Mouse (Mus musculus) lung, postnatal 10 days (tissue): ENCODE data around the gene Nubp2.
A peak's percentile ranks its signal among the peaks of the same experiment; 100 is the strongest.

ENCODE experiments used
- DNase-seq: peaks from one replicate; pipeline ENCODE4 v3.0.0; 2021

Gene Nubp2

DNA sequence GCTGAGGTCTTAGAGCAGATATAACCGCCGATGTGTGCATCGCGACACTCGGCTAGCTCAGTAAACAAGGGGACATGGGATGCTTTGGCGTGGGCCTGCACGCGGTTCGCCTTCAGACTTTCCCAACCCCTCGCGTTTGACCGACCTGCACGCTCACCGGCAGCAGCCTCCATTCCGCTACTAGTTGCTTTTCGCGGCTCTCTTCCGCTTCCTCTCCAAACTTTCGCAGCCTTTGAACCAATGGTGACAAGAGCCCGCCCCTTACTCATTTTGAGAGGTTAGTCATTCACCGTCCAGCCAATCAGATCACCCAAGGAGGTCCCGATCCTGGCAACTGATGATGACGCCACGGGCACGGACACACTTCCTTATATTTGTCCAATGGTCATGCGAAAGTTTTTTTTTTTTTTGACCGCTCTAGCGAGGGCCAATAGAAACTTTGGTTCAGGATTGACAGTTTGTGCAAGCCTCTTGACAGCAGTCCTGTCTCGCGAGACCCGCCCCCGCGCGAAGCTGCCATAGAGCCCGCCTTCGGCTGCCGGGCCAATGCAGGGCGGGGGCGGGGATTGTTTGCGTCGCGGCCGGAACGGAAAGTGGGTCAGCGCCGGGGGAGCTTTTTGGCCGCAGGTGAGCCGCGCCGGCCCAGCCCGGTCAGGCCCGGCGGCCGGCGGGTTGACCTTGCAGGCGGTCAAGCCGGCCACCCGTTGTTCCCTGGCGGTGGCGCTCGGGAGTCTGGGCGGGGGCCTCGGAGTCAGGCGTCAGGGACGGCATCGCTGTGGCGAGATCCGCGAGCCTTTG is at the start of gene Nubp2, which contains the start of gene Spsb3:
Nubp2 (minus strand) TSS at position 216 of the 798 bp plus-strand sequence.
Spsb3 (plus strand) TSS at position 510 of the 798 bp plus-strand sequence.
- peak; percentile 99 for DNase-seq

DNA sequence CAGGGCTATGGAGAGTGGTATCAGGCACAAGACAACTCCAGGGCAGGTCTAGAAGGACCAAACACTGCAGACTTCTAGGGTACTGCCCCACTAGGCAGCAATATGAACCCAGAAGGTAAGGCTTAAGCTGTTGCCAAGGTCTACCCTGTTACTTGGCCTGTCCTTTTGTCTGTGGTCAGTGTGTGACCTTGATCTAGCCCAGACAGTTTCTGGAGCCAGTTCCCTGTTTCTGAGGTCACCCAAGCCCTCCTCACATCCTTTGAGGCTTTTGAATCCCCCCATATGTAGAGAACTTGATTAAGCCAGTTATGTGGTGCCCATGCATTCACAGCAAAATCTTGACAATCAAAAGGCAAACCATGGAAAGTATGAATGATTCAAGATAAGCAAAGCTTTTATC is 49.5 kb upstream of the Nubp2 start:
- no peak for DNase-seq

DNA sequence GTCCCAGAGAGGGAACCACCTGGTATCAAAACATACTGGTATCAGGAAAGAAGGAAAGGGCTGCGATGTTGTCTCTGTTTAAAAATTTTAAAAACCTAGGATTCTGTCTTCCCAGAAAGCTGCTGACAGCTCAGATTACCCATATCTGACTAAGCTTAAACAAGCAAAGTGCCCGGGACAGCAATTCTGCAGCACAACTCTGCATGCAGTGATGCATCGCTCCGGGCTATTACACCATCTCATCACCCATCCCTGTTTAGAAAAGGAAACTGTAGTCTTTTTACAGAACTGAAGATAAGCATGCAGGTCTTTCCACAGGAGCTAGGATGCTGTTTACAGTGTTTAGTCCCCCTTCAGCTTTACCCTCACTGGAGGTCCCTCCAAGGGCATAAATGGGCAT is 48.8 kb upstream of the Nubp2 start:
- DNase-seq = no peak

DNA sequence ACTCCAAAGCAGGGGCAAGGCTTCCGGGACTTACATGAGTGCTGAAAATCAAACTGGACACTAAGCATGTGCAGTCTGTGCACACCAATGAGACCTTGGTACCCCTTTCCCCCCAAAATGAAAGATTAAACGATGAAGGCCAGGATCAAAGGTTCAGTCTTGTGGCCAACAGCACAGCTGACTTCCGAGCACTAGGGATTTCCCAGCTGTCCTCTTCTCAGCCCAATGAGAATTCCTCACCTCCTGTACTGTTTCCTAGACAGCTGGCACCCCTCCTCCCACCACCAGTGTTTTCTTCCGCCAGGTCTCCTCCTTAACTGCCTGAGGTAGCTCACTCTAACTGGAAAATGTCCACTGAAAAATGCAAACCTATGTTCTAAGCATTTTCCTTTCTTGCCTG is 47.0 kb upstream of the Nubp2 start:
- no peak for DNase-seq

DNA sequence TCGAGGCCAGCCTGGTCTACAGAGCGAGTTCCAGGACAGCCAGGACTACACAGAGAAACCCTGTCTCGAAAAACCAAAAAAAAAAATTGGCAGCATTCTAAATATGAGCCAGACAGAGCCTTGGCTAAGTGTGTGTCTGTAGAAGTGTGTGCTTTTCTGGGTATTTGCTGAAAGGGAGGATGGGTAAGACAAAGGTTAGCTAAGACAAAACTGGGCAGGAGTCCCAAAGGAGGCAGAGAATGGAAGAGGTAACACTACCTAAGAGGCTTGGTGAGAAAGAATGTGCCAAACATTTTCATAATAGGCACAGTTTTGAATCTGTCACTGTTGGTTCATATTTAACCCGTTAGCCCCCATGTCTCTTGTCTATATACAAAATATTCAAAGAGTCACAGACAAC is 46.3 kb upstream of the Nubp2 start:
- no peak for DNase-seq

DNA sequence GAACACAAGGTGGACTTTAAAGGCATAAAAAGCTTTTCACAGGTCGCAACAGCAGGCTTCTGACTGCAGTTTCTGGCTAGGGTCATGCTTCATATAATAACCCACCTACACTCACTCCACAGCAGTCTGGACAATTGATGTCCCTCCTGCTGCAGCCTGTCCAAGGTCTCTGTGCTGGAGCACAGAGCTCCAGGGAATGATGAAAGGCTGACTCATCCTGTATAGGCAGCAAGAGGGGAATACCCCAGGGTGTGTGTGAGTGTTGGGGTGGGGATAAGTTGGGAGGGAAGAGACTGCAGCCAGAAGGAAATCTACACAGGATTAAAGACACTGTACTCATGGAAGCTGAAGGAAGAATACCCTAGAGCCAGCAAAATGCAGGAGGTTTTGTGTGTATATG is 43.4 kb upstream of the Nubp2 start:
- DNase-seq = no peak

DNA sequence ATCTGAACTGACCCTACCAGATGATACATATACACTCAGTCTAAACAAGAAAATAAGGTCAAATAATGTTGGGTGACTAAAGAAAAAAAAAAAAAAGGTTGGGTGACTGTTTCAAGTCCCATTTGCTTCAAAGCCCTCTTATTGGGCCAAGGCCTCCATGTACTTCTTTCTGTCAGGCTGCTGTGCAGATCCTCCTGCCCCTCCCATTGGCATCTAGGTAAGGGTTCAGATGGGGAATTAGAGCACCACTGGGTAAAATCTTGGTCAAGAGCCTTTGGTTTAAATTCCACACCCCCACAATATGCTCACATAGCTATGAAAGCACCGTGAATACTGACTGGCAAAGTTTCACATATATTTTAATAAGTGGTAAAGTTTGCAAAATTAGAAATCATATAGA is 37.1 kb upstream of the Nubp2 start:
- DNase-seq = no peak

DNA sequence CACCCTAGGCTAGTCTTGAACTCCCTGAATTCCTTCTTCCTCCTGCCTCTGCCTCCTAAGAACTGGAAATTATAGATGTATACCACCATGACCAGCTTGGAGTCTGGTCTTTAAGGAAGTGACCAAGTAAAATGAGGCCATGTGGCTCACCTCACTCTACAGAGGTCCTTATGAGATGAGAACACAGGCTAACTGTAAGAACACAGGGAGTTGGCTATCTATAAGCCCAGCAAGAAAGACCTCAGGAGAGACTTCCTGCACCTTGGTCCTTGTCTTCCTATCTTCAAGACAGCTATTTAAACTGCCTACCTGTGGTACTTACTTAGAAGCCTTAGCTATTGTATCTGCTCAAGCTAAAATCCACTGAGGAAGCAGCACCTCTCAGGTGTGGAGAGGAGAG is 27.8 kb upstream of the Nubp2 start:
- no peak for DNase-seq

DNA sequence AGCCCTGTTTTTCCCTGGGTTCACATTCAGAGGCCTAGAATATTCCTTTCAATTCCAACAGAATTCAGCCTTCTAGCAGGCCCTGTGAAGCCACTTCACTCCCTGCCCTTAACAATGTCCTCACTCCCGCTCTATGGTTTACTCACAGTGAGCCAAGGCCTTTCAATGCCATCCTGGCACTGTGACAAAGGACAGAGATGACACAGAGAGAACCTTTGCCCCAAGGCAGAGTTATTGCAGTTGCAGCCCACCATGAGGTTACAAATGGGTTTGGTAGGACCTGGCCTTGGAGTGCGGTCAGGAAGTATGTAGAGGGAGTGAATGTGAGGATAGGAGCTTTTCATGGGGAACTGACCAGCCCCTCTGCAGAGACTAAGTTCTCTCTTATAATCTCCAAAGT is 21.4 kb upstream of the Nubp2 start:
- no peak for DNase-seq

DNA sequence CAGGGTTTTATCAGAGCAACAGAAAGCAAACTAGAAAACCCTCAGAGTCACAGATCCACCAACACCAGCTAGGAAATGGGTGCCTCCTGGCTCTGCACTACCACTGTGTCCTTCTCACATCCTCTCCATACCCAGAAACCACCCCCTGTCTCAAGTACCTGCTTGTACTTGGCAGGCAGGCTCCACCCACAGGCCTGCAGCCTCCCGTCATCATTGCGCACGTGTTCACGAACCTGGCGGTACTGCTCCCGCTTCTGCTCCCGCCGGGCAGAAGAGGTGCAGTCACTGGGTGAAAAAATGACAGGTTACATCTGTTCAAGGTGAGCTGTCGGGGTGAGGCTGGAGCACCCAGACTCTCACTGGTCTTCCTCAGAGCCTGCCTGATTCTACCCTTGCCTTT is 17.6 kb upstream of the Nubp2 start:
- DNase-seq = no peak

DNA sequence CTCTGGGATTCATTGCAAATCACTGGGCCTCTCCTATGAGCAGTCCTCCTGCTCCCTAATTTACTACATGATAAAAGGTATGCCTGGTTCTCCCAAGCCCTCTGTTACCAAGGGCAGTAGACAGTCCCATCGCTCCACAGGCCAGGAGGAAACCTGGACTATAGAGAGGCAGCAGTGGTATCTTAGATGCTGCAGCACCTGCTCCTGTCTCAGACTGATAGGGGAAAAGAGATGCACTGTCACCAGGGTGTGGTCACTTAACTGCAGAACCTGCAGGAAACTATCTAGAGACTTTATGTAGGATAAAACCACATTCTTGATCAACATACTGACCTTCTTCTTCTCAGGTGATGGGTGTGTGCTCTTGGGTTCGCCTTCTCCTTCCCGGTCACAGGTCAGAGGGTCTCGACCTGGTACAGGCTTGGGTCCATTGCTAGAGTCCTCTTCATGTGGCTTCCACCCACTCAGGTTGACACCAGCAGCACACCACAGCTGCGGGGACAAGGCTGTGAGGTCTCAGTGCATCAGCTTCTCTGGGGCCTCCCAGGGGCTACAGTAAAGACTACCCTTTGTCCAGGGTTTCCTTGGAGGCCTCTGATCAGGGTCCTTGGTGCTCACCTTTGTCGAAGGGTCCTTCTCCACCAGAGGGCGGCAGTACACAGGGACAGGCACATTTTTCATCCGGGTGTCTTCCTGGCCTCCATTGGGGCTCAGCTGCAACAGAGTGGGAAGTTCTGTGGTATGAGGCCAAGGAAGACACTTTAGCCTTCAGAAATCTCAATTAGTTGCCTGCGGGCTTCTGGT is 16.7 kb upstream of the Nubp2 start:
- DNase-seq = no peak

DNA sequence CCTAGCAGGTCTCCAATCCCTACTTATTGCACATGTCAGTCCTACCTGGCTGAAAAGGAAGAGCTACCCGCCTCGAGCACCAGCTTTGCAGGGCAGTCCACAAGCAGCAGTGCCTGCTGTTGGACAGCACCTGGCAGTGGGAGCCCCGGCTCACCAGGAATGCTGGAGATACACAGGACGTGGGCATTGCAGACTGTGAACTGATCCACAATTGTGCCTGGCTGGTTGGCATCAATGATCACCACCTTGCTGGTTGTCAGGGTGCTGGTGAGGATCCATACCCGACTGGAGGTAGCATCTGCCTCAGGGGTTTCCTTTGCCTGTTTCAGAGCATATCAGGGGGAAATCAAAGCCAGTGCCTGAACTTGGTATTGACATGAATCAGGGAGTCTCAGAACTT is 16.0 kb upstream of the Nubp2 start:
- DNase-seq = no peak

DNA sequence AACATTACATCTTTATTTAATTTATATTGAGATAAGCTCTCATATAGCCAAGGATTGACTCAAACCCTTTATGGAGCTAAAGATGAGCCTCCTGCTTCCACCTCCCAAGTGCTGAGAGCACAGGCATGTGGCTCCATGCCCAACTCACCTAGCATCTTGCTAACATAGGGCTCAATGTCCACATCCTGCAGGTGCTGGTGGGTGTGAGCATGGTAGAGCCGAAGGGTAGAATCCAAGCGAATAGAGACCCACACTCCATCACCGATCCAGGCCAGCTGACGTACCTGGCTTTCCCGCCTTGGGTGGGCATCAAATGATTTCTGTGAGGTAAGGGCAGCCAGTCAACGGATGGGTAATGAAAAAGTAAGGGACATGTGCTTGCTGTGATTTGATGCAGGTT is 13.9 kb upstream of the Nubp2 start:
- DNase-seq = no peak

DNA sequence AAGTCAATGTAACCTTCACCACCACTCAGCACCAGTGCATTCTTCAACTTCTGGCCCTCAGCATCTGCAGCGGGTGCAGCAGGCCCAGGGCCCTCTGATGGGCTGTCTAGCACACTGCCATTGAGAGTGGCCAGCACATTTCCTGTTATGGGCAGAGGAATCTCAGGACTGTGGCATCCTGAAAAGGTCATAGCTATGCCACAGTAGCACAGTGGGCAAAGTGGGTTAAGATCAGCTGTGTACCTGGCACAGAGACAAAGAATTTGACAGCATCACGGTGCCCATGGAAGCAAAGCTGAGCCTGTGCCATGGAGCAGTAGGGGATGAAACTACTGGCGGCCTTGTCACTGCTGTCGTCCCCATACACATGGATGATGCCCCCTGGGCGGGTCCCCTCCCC is 13.0 kb upstream of the Nubp2 start:
- no peak for DNase-seq

DNA sequence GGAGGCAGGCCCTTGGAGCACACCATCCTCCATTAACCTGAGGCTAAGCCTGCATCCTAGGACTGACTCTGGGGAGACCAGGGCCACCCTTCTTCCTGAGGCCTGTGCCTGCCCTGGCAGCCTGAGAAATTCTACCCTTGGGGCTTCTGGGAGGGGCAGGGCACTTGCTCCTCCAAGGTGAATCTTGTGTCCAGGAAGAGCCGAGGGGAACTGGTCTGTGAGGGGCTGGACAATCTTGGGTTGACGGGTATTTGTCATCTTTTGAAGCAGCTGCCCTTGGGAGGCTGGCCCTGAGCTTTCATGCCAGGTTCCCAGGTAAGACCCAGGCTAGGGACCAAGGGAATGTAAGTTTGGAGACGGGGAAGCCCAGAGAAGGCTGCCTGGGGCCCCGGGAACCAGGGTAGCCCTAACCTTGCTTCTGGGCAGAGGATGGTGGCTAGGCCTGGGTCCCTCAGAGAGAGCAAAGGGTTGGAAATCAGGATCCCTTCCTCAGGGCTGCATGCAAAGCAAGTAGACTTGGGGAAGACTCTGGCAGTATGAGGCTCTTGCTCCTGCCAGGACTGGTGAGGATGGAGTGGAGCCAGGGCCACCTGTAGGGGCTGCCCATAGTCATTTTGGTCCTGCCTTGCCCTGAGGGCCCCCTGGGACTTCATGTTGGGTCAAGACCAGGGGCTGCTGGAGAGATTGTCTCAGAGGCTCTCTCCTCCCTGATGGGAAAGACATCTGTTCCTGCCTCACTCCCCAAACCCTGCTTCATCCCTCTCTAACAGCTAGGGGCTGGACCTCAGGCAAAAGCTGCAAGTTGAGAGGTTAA is 12.1 kb upstream of the Nubp2 start:
- no peak for DNase-seq

DNA sequence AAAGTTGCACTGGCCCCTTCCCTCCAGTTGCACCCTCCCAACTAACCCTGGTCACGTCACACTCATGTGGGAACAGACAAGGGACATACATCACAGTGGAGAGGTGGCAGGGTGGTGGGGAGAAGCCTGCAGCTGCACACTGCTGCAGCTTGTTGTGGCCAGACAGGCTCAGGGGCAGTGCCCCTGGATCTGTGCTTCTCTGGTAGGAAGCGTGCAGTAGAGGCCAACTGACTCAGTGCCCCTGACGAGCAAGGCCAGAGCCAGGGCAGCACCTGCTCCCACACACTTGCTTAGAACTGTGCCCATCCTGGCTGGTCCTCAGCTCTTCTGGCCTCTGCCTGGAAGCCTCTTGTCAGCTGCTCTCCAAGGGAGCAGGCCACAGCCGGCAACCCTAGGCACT is 11.5 kb upstream of the Nubp2 start:
- DNase-seq = no peak

DNA sequence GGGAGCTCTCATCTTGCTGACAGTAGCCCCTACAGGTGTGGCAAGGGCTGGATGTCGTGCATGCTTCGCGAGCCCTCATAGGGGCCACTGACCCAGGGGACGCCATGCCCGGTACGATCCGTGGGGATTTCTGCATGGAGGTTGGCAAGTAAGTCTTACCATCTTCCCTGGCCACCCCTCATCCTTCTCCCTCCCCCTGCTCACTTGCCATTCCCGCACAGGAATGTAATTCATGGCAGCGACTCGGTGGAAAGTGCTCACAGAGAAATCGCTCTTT is 10.8 kb upstream of the Nubp2 start:
- DNase-seq = no peak

DNA sequence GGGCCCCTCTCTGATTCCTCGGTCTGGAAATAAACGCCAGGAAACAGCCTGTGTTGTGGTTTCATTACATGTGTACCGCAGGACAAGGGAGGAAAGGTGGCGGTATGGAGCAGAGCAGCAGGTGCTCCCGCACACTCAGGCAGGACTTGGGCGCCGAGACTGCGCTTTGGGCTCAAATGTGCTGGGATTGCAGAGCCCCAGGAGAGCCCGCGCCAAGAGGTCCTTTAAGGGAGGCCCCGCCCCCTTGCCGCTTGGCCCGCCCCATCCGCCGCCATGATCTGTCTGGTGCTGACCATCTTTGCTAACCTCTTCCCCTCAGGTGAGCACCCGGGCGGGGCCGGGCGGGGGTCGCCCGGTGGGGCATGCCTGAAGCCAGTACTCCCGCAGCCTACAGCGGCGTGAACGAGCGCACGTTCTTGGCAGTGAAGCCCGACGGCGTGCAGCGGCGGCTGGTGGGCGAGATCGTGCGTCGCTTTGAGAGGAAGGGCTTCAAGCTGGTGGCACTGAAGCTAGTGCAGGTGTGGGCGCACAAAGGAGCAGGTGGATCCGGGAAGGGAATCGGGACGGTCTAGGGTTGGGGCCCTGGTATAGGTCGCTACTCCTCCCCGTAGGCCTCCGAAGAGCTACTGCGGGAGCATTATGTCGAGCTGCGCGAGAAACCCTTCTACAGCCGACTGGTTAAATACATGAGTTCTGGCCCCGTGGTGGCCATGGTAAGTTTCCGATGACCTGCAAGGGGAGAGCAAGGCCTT is 10.3 kb upstream of the Nubp2 start, which contains the start of gene Nme3:
Nme3 (plus strand) TSS at position 260 of the 752 bp plus-strand sequence.
- DNase-seq = peak; percentile 81

DNA sequence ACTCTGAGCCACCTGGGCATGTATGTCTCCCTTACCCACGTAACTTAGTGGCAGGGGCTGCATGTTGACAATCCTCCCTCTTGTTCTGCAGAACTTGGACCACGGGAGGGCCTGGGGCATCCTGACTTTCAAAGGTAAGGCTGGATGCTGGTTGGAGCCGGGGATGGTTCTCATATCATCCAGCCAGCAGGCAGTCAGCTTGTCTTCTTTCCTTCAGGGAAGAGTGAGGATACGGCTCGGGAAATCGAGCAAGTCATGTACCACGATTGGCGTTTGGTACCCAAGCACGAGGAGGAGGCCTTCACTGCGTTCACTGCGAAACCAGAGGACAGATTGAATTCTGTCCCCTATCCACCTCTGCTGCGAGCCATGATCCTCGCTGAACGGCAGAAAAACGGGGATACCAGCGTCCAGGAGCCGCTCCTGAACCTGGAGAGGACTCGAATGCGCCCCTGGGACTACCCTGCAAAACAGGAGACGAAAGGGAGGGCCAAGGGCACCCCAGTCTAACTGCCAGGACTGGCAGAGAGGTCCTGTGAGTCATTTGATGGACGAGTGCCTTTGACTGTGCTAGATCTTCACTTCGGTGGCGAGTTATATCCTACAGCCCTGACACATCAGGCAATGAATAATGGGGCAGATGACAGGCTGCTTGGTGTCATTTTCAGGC is 9.6 kb upstream of the Nubp2 start:
- no peak for DNase-seq

DNA sequence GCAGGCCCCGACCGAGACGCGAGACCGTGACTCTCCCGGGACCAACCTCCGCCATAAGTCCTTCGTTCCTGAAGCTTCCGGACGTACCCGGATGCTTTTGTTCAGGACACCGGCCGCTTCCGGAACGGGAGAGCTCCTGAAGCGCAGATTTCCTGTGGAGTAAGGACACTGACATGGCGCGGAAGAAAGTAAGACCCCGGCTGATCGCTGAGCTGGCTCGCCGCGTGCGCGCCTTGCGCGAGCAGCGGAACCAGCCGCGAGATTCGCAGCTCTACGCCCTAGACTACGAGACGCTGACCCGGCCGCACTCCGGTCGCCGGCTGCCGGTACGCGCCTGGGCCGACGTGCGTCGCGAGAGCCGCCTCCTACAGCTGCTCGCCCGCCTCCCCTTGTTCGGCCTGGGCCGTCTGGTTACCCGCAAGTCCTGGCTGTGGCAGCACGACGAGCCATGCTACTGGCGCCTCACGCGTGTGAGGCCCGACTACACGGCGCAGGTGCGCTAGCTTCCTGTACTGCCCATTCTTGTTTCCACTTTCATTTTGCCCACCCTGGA is 8.9 kb upstream of the Nubp2 start, which contains the start of the genes Eme2 and Mrps34:
Eme2 (minus strand) TSS at position 93 of the 553 bp plus-strand sequence.
Mrps34 (plus strand) TSS at position 122 of the 553 bp plus-strand sequence.
- DNase-seq = peak; percentile 90
